Mouse (Mus musculus) spleen, adult 2 months (tissue): ENCODE measurements at regions not wholly inside any gene's neighbourhood (a gene's known extent, or its start where the extent isn't known, plus 50 kb on each side); places are given as distances from the start of the nearest gene placed in this dataset.

Experiments
- CTCF ChIP-seq: fragments of 200-500 bp; IDR thresholded peaks from 2 replicates; pipeline ENCODE4 v1.5.1; 2011; ENCODE audit warnings: mild to moderate bottlenecking, inconsistent platforms; ENCODE audit not compliant: insufficient read depth, insufficient read length, insufficient replicate concordance; ENCODE audit errors: extremely low read depth
- POLR2A ChIP-seq: fragments of 200-500 bp; IDR thresholded peaks from 2 replicates; pipeline ENCODE4 v1.6.1; 2011; ENCODE audit warnings: low read depth, low read length, inconsistent platforms

GRCm38 (mm10) chr13:15867046-15867561 is 144.5 kb upstream of the Inhba start:
- TF ChIP-seq POLR2A (no peak), CTCF (no peak)
